Mouse (Mus musculus) lung, embryonic 16.5 days (tissue): ENCODE data around the gene Gm6890. TPM values are rescaled to one million over a fixed set of nuclear protein-coding genes. Genes with fewer than 3 reads are reported as not detected.
"Not testable (repeated sequence)": the region's sequence is repeated elsewhere in the genome, so short reads cannot be mapped to it uniquely, and the experiment has no call there.

Experiments
- ATAC-seq: fragments of 200-750 bp; cut with Nextera tagmentation; 2 replicates; pipeline ENCODE4 v1.8.0; 2017; ENCODE audit warnings: low read depth, mild to moderate bottlenecking, moderate library complexity
- H3K27ac ChIP-seq: fragments of 300-500 bp; sonication (generic); 2 replicates; pipeline ENCODE4 v1.5.1; 2014; ENCODE audit warnings: mild to moderate bottlenecking, control low read depth, low read length
- H3K27me3 ChIP-seq: fragments of 300-500 bp; sonication (generic); 2 replicates; pipeline ENCODE4 v1.6.1; 2014; ENCODE audit warnings: low read depth, low read length, mixed read lengths; ENCODE audit not compliant: control insufficient read depth, insufficient read depth
- H3K36me3 ChIP-seq: fragments of 300-500 bp; sonication (generic); 2 replicates; pipeline ENCODE4 v1.6.1; 2014; ENCODE audit warnings: low read length; ENCODE audit not compliant: control insufficient read depth, insufficient read depth
- H3K4me1 ChIP-seq: fragments of 300-500 bp; sonication (generic); replicated peaks from 2 replicates; pipeline ENCODE4 v1.6.1; 2014; ENCODE audit warnings: low read length, mixed read lengths; ENCODE audit not compliant: control insufficient read depth, insufficient read depth
- H3K4me2 ChIP-seq: fragments of 300-500 bp; sonication (generic); 2 replicates; pipeline ENCODE4 v1.6.1; 2014; ENCODE audit warnings: low read depth, low read length, control low read depth
- H3K4me3 ChIP-seq: fragments of 300-500 bp; sonication (generic); 2 replicates; pipeline ENCODE4 v1.5.1; 2014; ENCODE audit warnings: mild to moderate bottlenecking, low read length, control low read depth
- H3K9ac ChIP-seq: fragments of 300-500 bp; sonication (generic); 2 replicates; pipeline ENCODE4 v1.6.1; 2014; ENCODE audit warnings: low read length, control low read depth
- H3K9me3 ChIP-seq: fragments of 300-500 bp; sonication (generic); 2 replicates; pipeline ENCODE4 v1.6.1; 2016; ENCODE audit warnings: low read length; ENCODE audit not compliant: control insufficient read depth
- WGBS: fragments of 180-500 bp; shearing (Covaris S2); extraction: QIAGEN DNeasy Blood & Tissue Kit; methylation state at CpG from one replicate; pipeline ENCODE4 v1.1.7; 2014; 5-methylcytosine and 5-hydroxymethylcytosine counted together
- polyA plus RNA-seq: library from polyadenylated mRNA; unstranded; fragments of >200 nt; fragmentation: Nextera tagmentation; extraction: Ambion mirVana; gene quantifications from 2 replicates; pipeline ENCODE4 v1.2.1, GENCODE M21; 2015

The Gm6890 gene
- not detected in 2 replicates for polyA plus RNA-seq

GRCm38 (mm10) chrX:74740627-74741026 is at the start of gene Gm6890:
Gene Gm6890 (plus strand): TSS chrX:74740927.
- H3K27ac ChIP-seq, H3K9me3 ChIP-seq, ATAC-seq, H3K4me2 ChIP-seq, H3K9ac ChIP-seq, H3K4me3 ChIP-seq, H3K27me3 ChIP-seq, H3K4me1 ChIP-seq, H3K36me3 ChIP-seq: not testable (repeated sequence)
- WGBS, result 78% methylated on average over 7 of the region's 9 CpGs

- not testable (repeated sequence) for H3K4me1 ChIP-seq, H3K4me2 ChIP-seq, H3K4me3 ChIP-seq, H3K9me3 ChIP-seq, H3K9ac ChIP-seq, H3K27ac ChIP-seq, H3K27me3 ChIP-seq, H3K36me3 ChIP-seq, ATAC-seq
- WGBS, result 75% methylated on average over 2 of the region's 10 CpGs
Measured at GRCm38 (mm10) chrX:74726195-74726594, 14.5 kb upstream of the Gm6890 start.

- H3K36me3 ChIP-seq, H3K4me1 ChIP-seq, H3K27me3 ChIP-seq, ATAC-seq, H3K27ac ChIP-seq, H3K4me3 ChIP-seq, H3K9ac ChIP-seq, H3K9me3 ChIP-seq, H3K4me2 ChIP-seq: not testable (repeated sequence)
- WGBS, result no CpG with 5 or more reads among the region's 1 CpGs
Measured at GRCm38 (mm10) chrX:74770715-74771114, 30.0 kb downstream of the Gm6890 start.

Other genes starting within 250 kb of the Gm6890 start
- gene Olfr1326-ps1, start 166.0 kb upstream of the Gm6890 start, polyA plus RNA-seq, result not detected in 2 replicates
- gene Olfr1325, start 148.2 kb upstream of the Gm6890 start, polyA plus RNA-seq, result not detected in 2 replicates
- not detected in 2 replicates for gene Gm5640, start 95.3 kb upstream of the Gm6890 start, polyA plus RNA-seq
- not detected in 2 replicates for gene Gm5936, start 96.3 kb downstream of the Gm6890 start, polyA plus RNA-seq